ENCODE assay signal across 8 mouse cellular contexts in genomic region chr4:108847715-108848504, GRCm38 (mm10). TPM values are rescaled to one million over a fixed set of nuclear protein-coding genes. Genes with fewer than 3 reads are reported as not detected.
A peak's percentile ranks its signal among the peaks of the same experiment; 100 is the strongest.
DNase-seq lines count a peak whose midpoint lies in the region; ATAC-seq and TF ChIP-seq lines count a peak whose summit lies in the region.

Gene Kti12 (plus strand): TSS chr4:108847785.

- peaks cover 27% of the 10 kb centered on the region for H3K36me3 ChIP-seq in forebrain, embryonic 10.5 days (replicated peaks)
- 0 out of 2 replicates have a peak, but pooled peaks cover 4% of the 10 kb centered on the region for H3K36me3 ChIP-seq in heart, embryonic 15.5 days
- H3K36me3 ChIP-seq in liver, embryonic 14.5 days (replicated peaks; ENCODE audit: control insufficient read depth, insufficient read depth, low read depth): peaks cover 3% of the 10 kb centered on the region; the same call in 1 of the 2 replicates
- H3K36me3 ChIP-seq in neural tube, embryonic 11.5 days (ENCODE audit: control insufficient read depth, insufficient read depth, low read length): no peaks in the 10 kb centered on the region
- no peaks in the 10 kb centered on the region for H3K36me3 ChIP-seq in stomach, postnatal 0 days (ENCODE audit: control insufficient read depth, insufficient read depth, low read length)

- no peaks in the 10 kb centered on the region for H3K9me3 ChIP-seq in forebrain, embryonic 10.5 days
- H3K9me3 ChIP-seq in heart, embryonic 15.5 days (replicated peaks): no peaks in the 10 kb centered on the region
- no peaks in the 10 kb centered on the region for H3K9me3 ChIP-seq in liver, embryonic 14.5 days (ENCODE audit: control insufficient read depth, low read length)
- no peaks in the 10 kb centered on the region for H3K9me3 ChIP-seq in neural tube, embryonic 11.5 days (ENCODE audit: control insufficient read depth, low read length)
- H3K9me3 ChIP-seq in stomach, postnatal 0 days (ENCODE audit: control insufficient read depth, low read length): no peaks in the 10 kb centered on the region

- H3K9ac ChIP-seq in heart, embryonic 15.5 days: peak within 1 kb of the TSS; percentile 82
- H3K9ac ChIP-seq in liver, embryonic 14.5 days (replicated peaks): peak within 1 kb of the TSS; percentile 81
- peak within 1 kb of the TSS; percentile 84 for H3K9ac ChIP-seq in neural tube, embryonic 11.5 days (ENCODE audit: low read length)
- H3K9ac ChIP-seq in stomach, postnatal 0 days (ENCODE audit: low read length): peak within 1 kb of the TSS; percentile 80

- under 1% methylated on average over 77 of the region's 77 CpGs for WGBS in forebrain, embryonic 10.5 days
- WGBS in heart, embryonic 15.5 days: under 1% methylated on average over 77 of the region's 77 CpGs
- WGBS in liver, embryonic 14.5 days (ENCODE audit: insufficient replicate concordance): under 1% methylated on average over 72 of the region's 77 CpGs
- under 1% methylated on average over 77 of the region's 77 CpGs for WGBS in neural tube, embryonic 11.5 days
- WGBS in stomach, postnatal 0 days: under 1% methylated on average over 77 of the region's 77 CpGs

- DNase-seq in c-Kit-negative CD71-positive TER-119-positive erythroid progenitor cells, embryonic 14.5 days (ENCODE audit: low read depth, low spot score): peak; percentile 68
- DNase-seq in forebrain, embryonic 10.5 days (ENCODE audit: extremely low spot score, low spot score): peak; percentile 85
- peak; percentile 84 to 91 for DNase-seq in kidney, postnatal 25 days
- peak; percentile 72 to 77 (median 75) for DNase-seq in liver, embryonic 14.5 days (ENCODE audit: low read depth in 3 of 3, low spot score in 3 of 3)
- DNase-seq in neural tube, embryonic 11.5 days (ENCODE audit: low spot score): peak; percentile 83
- peak; percentile 81 for DNase-seq in stomach, postnatal 0 days (ENCODE audit: low spot score)

- no peaks in the 10 kb centered on the region for H3K27me3 ChIP-seq in forebrain, embryonic 10.5 days (ENCODE audit: poor library complexity, severe bottlenecking)
- no peaks in the 10 kb centered on the region for H3K27me3 ChIP-seq in heart, embryonic 15.5 days
- H3K27me3 ChIP-seq in liver, embryonic 14.5 days (ENCODE audit: control insufficient read depth, insufficient read depth, low read length): no peaks in the 10 kb centered on the region
- no peaks in the 10 kb centered on the region for H3K27me3 ChIP-seq in neural tube, embryonic 11.5 days (ENCODE audit: control insufficient read depth, insufficient read depth, low read length)
- H3K27me3 ChIP-seq in stomach, postnatal 0 days (ENCODE audit: control insufficient read depth, insufficient read depth, low read length): no peaks in the 10 kb centered on the region

- H3K4me3 ChIP-seq in forebrain, embryonic 10.5 days: peak within 1 kb of the TSS; percentile 98
- H3K4me3 ChIP-seq in heart, embryonic 15.5 days: peak within 1 kb of the TSS; percentile 88
- peak within 1 kb of the TSS; percentile 72 to 91 for H3K4me3 ChIP-seq in liver, embryonic 14.5 days (ENCODE audit: insufficient read depth in 1 of 2, low read depth in 2 of 2, low read length in 2 of 2)
- peak within 1 kb of the TSS; percentile 95 for H3K4me3 ChIP-seq in neural tube, embryonic 11.5 days (ENCODE audit: low read depth, low read length)
- peak within 1 kb of the TSS; percentile 82 for H3K4me3 ChIP-seq in stomach, postnatal 0 days (ENCODE audit: low read depth, low read length)

- H3K4me2 ChIP-seq in heart, embryonic 15.5 days: peak within 1 kb of the TSS; percentile 93
- H3K4me2 ChIP-seq in liver, embryonic 14.5 days (ENCODE audit: low read depth): peak within 1 kb of the TSS; percentile 74
- H3K4me2 ChIP-seq in neural tube, embryonic 11.5 days (ENCODE audit: low read depth): peak within 1 kb of the TSS; percentile 88
- H3K4me2 ChIP-seq in stomach, postnatal 0 days (replicated peaks; ENCODE audit: low read depth): peak within 1 kb of the TSS; percentile 95

- ATAC-seq in CD4-positive, CD25-positive, alpha-beta regulatory T cell, adult 4 months: peak; percentile 93
- peak; percentile 80 for ATAC-seq in heart, embryonic 15.5 days (replicated peaks; ENCODE audit: insufficient number of reproducible peaks, insufficient read depth, low FRiP score, low read depth)
- ATAC-seq in liver, embryonic 14.5 days (ENCODE audit: insufficient read depth): peak; percentile 86
- ATAC-seq in neural tube, embryonic 11.5 days (ENCODE audit: insufficient read depth, low FRiP score, low TSS enrichment): peak; percentile 80
- peak; percentile 91 for ATAC-seq in stomach, postnatal 0 days (ENCODE audit: low FRiP score, low TSS enrichment)

- H3K27ac ChIP-seq in forebrain, embryonic 10.5 days: peak within 1 kb of the TSS; percentile 90
- peak within 1 kb of the TSS; percentile 88 for H3K27ac ChIP-seq in heart, embryonic 15.5 days
- peak within 1 kb of the TSS; percentile 61 for H3K27ac ChIP-seq in liver, embryonic 14.5 days
- peak within 1 kb of the TSS; percentile 82 for H3K27ac ChIP-seq in neural tube, embryonic 11.5 days (ENCODE audit: low read depth, low read length)
- H3K27ac ChIP-seq in stomach, postnatal 0 days (replicated peaks): peak within 1 kb of the TSS; percentile 94

- TF ChIP-seq EP300 in liver, embryonic 14.5 days (IDR thresholded peaks at IDR 0.05; ENCODE audit: low read depth): 0 out of 2 replicates have a peak, but pooled peaks have one; percentile 1
- TF ChIP-seq EP300 in stomach, postnatal 0 days (optimal IDR thresholded peaks at IDR 0.05): no peak

- TF ChIP-seq CTCF in liver, embryonic 14.5 days (IDR thresholded peaks at IDR 0.05; ENCODE audit: low read depth): no peak
- no peak for TF ChIP-seq CTCF in stomach, postnatal 0 days (IDR thresholded peaks at IDR 0.05; ENCODE audit: low read depth)

- H3K4me1 ChIP-seq in forebrain, embryonic 10.5 days: peaks cover 41% of the 10 kb centered on the region
- peaks cover 18% of the 10 kb centered on the region for H3K4me1 ChIP-seq in heart, embryonic 15.5 days (replicated peaks)
- peaks cover 11 to 13% of the 10 kb centered on the region in 2 experiments for H3K4me1 ChIP-seq in liver, embryonic 14.5 days (replicated peaks; ENCODE audit: control insufficient read depth in 2 of 2, insufficient read depth in 2 of 2, low read length in 1 of 2)
- H3K4me1 ChIP-seq in neural tube, embryonic 11.5 days (ENCODE audit: control insufficient read depth, insufficient read depth, low read length): peaks cover 13% of the 10 kb centered on the region
- peaks cover 6% of the 10 kb centered on the region; the same call in 1 of the 2 replicates for H3K4me1 ChIP-seq in stomach, postnatal 0 days (replicated peaks; ENCODE audit: control insufficient read depth, insufficient read depth)

RNA-seq across cellular contexts. Expression of gene Kti12, which starts in this region (rescaled TPM):
- polyA plus RNA-seq in CD4-positive, CD25-positive, alpha-beta regulatory T cell, adult 4 months (2017; shearing (Covaris generic)): 10 to 100 TPM in 1 of 2 experiments, 1 to 10 TPM in 1; 8.1 to 13.5 TPM
- 64.1 and 65.3 TPM in 2 replicates for polyA plus RNA-seq in forebrain, embryonic 10.5 days (2016; fragmentation: Nextera tagmentation; extraction: Ambion mirVana)
- polyA plus RNA-seq in heart, embryonic 15.5 days (2015; fragmentation: Nextera tagmentation; extraction: Ambion mirVana): 21.3 and 28.2 TPM in 2 replicates
- 25.4 and 29.9 TPM in 2 replicates for polyA plus RNA-seq in liver, embryonic 14.5 days (2012; rRNA removed)
- polyA plus RNA-seq in liver, embryonic 14.5 days (2014; fragmentation: Nextera tagmentation; extraction: Ambion mirVana): 38.0 and 41.0 TPM in 2 replicates
- polyA plus RNA-seq in neural tube, embryonic 11.5 days (2014; fragmentation: Nextera tagmentation; extraction: Ambion mirVana): 49.4 and 49.7 TPM in 2 replicates
- 30.9 TPM in 2 replicates for polyA plus RNA-seq in stomach, postnatal 0 days (2015; fragmentation: Nextera tagmentation; extraction: Ambion mirVana)

Comparison
In these comparisons a context has a peak if more than half of its experiments do, and no peak if none do; other contexts are left out.
1. Peak in every context shown above with its lines: DNase-seq, ATAC-seq, H3K4me3 ChIP-seq and H3K27ac ChIP-seq.